Mouse (Mus musculus) Patski (cell line): ENCODE results near the gene Bcl9l. TPM values are rescaled to one million over a fixed set of nuclear protein-coding genes. Genes with fewer than 3 reads are reported as not detected.

Experiments
- ATAC-seq: fragments of 100-300 bp; one replicate; pipeline ENCODE4 v1.8.0; 2021
- CTCF ChIA-PET: fragments of 350-600 bp; sonication (Branson Sonifier 250); formaldehyde crosslinking; loops from one replicate; lab custom pipeline; 2022; ENCODE audit warnings: inconsistent platforms; lab: Charles Lee
- POLR2A ChIA-PET: fragments of 350-600 bp; sonication (Branson Sonifier 250); formaldehyde crosslinking; loops from one replicate; lab custom pipeline; 2022; ENCODE audit warnings: antibody characterized with exemption, inconsistent platforms; lab: Charles Lee
- DNase-seq: peaks from one replicate; pipeline ENCODE4 v3.0.0-alpha.2; 2011; ENCODE audit warnings: low read depth, low spot score
- H3K27me3 ChIP-seq: fragments of 371-371 bp; one replicate; pipeline ENCODE4 v1.5.1; 2021
- CTCF ChIP-seq: fragments of 100-300 bp; IDR thresholded peaks from one replicate; pipeline ENCODE4 v1.5.1; 2021
- in situ Hi-C: fragments of 300-500 bp; cut with MboI; formaldehyde crosslinking; loops from 3 replicates; pipeline ENCODE4 v1.11.1; 2018; ENCODE audit warnings: low pct_unique_long_range_greater_than_20kb, mixed read lengths
- polyA plus RNA-seq: library from polyadenylated mRNA; unstranded; gene quantifications from one replicate; pipeline ENCODE4 v1.2.3, GENCODE M21; 2021

Gene Bcl9l
- polyA plus RNA-seq, 1 experiment from 2014 or later = 40.4 TPM

DNA sequence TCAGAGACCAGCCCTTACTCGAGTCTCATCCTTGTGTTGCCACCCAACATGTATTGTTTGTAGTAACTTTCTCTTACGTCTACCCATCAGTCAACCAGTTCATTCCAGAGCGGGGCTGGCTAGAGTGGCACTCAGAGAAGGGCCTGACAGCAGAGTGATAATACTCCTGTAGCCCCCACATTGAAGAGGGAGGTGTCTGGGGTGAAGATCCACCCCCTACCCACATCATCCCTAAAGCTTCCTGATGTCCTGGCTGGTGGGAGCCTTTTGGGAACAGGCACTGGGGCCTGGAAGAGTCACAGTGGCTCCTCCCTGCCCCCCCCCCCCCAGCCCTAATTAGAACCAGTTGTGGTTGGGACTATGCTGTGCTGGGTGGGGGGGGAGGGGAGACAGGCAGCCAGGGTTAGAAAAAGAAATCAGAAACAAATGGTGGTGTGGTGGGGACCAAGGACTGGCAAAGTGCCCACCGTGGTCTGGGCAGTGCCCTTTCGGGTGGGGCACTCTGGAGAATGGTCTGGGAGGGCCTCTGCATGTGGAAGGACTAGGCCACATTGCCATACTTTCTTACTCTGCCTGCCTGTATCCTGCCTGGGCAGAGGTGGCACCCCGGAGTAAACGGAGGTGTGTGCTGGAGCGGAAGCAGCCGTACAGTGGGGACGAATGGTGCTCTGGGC lies 18.7 kb downstream of the Bcl9l start:
- no peak for ATAC-seq
- no peak for DNase-seq
- POLR2A ChIA-PET = interaction anchor here (1.3 to 13.7 kb wide), 3 partner anchors 10 to 102 kb away, joined by 3 to 236 read pairs (median 4); partner anchors contain the start of gene Bcl9l
- H3K27me3 ChIP-seq = no peaks in the 10 kb centered on the region
- in situ Hi-C loops = no loop called here
- TF ChIP-seq CTCF = no peak
- CTCF ChIA-PET = interaction anchor here (1.3 to 9.0 kb wide), 4 partner anchors 19 to 105 kb away, joined by 3 to 206 read pairs (median 4); partner anchors contain the start of gene Bcl9l

DNA sequence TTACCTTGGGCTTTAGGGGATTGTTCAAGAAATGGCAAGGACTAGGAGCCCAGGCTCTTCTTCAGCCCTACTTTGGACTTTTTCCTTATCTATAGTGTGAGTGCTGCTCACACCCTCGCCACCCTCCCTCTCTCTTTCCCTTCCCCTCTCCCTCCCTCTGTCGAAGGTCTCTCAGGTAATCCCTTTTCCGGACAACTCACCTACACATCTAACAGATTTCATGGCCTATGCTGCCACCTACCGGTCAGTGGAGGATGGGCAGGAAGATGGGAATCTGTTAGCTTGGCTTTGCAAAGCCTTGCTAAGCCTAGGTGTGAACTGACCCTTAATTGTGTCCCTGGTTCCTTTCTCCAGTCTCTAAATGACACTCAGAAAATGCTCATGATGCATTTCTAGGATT lies 19.4 kb downstream of the Bcl9l start:
- POLR2A ChIA-PET = interaction anchor here (0.5 to 13.7 kb wide), 3 partner anchors 9 to 117 kb away, joined by 3 to 236 read pairs (median 4); partner anchors contain the start of gene Bcl9l
- in situ Hi-C loops = no loop called here
- ATAC-seq = no peak
- CTCF ChIA-PET = interaction anchor here (0.9 to 9.0 kb wide), 8 partner anchors 10 to 151 kb away, joined by 3 to 206 read pairs (median 4); partner anchors contain the start of gene Bcl9l
- no peak for DNase-seq
- no peak for TF ChIP-seq CTCF
- no peaks in the 10 kb centered on the region for H3K27me3 ChIP-seq

DNA sequence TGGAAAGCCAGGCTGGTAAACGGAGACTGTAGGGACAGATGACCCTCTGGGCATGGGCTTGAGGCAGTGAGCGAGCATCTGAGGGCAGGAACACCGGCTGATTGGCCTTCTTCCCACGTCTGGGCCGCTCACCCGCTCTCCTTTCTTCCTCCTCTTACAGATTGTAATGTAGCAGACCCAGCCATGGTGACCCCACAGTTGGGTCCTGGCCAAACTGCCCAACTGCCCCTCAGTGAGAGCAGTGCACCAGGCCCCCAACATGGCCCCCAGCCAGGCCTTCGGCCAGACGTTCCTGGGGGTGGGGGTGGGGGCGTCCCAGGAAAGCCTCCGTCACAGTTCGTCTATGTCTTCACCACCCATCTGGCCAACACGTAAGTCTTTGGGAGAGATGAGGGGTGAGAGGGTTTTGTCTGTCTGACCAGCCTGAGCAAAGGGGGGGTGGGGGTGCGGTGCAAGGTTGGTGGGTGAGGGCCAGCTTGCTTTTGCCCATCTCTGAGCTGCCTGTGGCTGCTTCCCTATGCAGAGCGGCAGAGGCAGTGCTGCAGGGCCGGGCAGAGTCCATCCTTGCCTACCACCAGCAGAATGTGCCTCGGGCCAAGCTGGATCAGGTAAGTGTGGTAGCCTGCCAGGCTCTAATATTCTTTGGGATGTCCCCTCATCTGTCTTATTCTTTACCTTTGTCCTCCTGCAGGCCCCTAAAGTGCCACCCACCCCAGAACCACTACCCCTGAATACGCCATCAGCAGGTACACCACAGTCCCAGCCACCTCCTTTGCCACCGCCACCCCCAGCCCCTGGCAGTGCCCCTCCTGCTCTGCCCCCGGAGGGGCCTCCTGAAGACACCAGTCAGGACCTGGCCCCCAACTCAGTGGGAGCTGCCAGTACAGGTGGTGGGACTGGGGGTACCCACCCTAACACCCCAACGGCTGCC lies 22.5 kb downstream of the Bcl9l start:
- no peak for TF ChIP-seq CTCF
- in situ Hi-C loops = no loop called here
- DNase-seq (no peak), ATAC-seq (no peak)
- no peaks in the 10 kb centered on the region for H3K27me3 ChIP-seq
- CTCF ChIA-PET = no interaction called here
- POLR2A ChIA-PET = interaction anchor here (1.1 kb wide), 1 partner anchor 18 kb away, joined by 4 read pairs; no protein-coding TSS in a partner anchor

DNA sequence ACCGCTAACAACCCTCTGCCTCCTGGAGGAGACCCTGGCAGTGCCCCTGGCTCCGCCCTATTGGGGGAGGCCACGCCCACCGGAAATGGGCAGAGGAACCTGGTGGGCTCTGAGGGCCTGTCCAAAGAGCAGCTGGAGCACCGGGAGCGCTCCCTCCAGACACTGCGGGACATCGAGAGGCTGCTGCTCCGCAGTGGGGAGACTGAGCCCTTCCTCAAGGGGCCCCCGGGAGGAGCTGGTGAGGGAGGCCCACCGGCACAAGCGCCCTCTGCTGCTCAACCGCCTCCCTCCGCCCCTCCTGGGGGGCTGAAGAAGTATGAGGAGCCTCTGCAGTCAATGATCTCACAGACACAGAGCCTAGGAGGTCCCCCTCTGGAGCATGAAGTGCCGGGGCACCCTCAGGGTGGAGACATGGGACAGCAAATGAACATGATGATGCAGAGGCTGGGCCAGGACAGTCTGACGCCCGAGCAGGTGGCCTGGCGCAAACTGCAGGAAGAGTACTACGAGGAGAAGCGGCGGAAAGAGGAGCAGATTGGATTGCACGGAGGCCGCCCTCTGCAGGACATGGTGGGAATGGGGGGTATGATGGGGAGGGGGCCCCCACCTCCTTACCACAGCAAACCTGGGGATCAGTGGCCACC lies 23.3 kb downstream of the Bcl9l start:
- no peaks in the 10 kb centered on the region for H3K27me3 ChIP-seq
- ATAC-seq (no peak), DNase-seq (no peak)
- ChIA-PET CTCF (no interaction called here), POLR2A (interaction anchor here (1.1 kb wide), 1 partner anchor 19 kb away, joined by 4 read pairs; no protein-coding TSS in a partner anchor)
- no peak for TF ChIP-seq CTCF
- in situ Hi-C loops = no loop called here

DNA sequence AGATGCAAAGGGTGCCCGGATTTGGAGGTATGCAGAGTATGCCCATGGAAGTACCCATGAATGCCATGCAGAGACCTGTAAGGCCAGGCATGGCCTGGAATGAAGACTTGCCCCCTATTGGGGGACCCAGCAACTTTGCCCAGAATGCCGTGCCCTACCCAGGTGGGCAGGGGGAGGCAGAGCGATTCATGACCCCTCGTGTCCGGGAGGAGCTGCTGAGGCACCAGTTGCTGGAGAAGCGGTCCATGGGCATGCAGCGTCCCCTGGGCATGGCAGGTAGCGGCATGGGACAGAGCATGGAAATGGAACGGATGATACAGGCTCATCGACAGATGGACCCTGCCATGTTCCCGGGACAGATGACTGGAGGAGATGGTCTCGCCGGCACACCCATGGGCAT lies 23.9 kb downstream of the Bcl9l start:
- no peak for TF ChIP-seq CTCF
- no peak for ATAC-seq
- POLR2A ChIA-PET = no interaction called here
- no peak for DNase-seq
- CTCF ChIA-PET = no interaction called here
- in situ Hi-C loops = no loop called here
- no peaks in the 10 kb centered on the region for H3K27me3 ChIP-seq

DNA sequence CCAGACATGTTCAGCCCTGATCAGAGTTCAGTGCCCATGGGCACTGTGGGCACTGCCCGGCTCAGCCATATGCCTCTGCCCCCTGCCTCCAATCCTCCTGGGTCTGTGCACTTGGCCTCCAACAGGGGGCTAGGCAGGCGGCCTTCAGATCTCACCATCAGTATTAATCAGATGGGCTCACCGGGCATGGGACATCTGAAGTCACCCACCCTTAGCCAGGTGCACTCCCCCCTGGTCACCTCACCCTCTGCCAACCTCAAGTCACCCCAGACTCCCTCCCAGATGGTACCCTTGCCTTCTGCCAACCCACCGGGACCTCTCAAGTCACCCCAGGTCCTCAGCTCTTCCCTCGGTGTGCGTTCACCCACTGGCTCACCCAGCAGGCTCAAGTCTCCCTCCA lies 24.7 kb downstream of the Bcl9l start:
- TF ChIP-seq CTCF = no peak
- in situ Hi-C loops = no loop called here
- DNase-seq (no peak), ATAC-seq (no peak)
- ChIA-PET CTCF (no interaction called here), POLR2A (no interaction called here)
- no peaks in the 10 kb centered on the region for H3K27me3 ChIP-seq

DNA sequence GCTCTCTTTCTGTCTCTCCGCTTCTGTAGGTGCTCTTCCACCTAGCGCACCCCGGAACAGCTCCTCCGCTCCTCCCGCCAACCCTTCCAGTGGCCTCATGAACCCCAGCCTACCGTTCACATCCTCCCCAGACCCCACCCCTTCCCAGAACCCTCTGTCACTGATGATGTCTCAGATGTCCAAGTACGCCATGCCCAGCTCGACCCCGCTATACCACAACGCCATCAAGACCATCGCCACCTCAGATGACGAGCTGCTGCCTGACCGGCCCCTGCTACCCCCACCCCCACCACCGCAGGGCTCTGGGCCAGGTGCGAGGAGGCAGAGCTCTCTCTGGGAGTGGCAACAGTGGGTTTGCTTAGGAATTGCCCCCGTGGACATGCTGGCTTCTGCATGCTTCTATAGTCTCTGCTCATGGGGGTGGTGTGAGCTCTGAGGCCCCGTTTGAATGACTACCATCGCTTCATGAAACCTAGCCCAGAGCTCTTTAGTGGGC lies 25.5 kb downstream of the Bcl9l start:
- no peaks in the 10 kb centered on the region for H3K27me3 ChIP-seq
- in situ Hi-C loops = no loop called here
- no peak for ATAC-seq
- ChIA-PET POLR2A (no interaction called here), CTCF (no interaction called here)
- no peak for TF ChIP-seq CTCF
- no peak for DNase-seq

DNA sequence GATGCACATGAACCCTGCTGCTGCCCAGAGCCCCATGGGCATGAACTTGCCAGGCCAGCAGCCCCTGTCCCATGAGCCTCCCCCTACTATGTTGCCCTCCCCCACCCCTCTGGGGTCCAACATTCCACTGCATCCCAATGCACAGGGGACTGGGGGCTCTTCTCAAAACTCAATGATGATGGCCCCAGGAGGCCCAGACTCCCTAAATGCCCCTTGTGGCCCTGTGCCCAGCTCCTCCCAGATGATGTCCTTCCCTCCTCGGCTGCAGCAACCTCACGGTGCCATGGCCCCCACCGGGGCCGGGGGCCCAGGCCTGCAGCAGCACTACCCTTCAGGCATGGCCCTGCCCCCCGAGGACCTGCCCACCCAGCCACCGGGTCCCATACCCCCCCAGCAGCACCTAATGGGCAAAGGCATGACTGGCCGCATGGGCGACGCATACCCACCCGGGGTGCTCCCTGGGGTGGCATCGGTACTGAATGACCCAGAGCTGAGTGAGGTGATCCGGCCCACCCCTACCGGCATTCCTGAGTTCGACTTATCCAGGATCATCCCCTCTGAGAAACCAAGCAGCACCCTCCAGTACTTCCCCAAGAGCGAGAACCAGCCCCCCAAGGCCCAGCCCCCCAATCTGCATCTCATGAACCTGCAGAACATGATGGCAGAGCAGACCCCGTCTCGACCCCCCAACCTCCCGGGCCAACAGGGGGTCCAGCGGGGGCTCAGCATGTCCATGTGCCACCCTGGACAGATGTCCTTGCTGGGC lies 26.3 kb downstream of the Bcl9l start:
- peak; percentile 15 for ATAC-seq
- CTCF ChIA-PET = no interaction called here
- no peak for TF ChIP-seq CTCF
- in situ Hi-C loops = no loop called here
- no peak for DNase-seq
- H3K27me3 ChIP-seq = no peaks in the 10 kb centered on the region
- POLR2A ChIA-PET = no interaction called here

DNA sequence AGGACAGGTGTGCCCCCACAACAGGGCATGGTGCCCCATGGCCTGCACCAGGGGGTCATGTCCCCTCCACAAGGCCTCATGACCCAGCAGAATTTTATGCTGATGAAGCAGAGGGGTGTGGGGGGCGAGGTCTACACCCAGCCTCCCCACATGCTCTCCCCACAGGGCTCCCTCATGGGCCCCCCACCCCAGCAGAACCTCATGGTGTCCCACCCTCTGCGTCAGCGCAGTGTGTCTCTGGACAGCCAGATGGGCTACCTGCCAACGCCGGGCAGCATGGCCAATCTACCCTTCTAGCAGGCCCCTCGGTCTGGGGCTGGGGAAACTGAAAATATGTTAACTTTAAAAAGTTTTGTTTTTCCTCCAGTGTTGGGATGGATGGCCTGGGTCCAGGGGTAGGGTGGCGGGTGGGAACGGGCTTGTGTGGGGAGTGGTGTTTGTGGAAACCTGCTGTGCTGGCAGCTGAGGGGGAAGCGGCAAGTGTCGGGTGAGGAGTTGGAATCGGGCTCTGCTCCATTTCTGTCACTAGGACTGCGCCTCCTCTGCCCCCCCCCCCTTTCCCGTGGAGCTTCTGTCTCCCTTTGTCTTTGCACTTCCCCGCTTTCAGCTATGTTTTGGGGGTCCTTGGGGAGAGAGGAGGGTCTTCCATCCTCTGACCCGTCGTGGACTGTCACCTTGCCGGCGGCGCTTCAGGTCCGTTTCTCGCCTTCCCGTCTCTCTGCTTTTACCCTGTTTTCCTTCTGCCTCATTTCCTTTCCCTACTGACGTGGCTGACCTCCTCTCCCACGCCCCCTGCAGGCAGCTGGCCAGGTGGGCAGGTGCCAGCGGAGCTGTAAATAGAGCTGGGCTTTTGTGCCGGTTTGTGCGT lies 27.1 kb downstream of the Bcl9l start:
- TF ChIP-seq CTCF = no peak
- ChIA-PET CTCF (interaction anchor here (1.2 kb wide), 1 partner anchor 93 kb away, joined by 3 read pairs; no protein-coding TSS in a partner anchor), POLR2A (no interaction called here)
- no peak for DNase-seq
- in situ Hi-C loops = loop anchor here (5.0 kb wide), 1 partner anchor 37 kb away; no protein-coding TSS in a partner anchor
- ATAC-seq = no peak
- no peaks in the 10 kb centered on the region for H3K27me3 ChIP-seq
